Mouse (Mus musculus) CH12F3 (cell line): ENCODE results near the gene Arid2.

Experiments used
- in situ Hi-C: fragments of 300-500 bp; cut with MboI; formaldehyde crosslinking; loops from 2 replicates; pipeline ENCODE4 v1.14.3; 2020; ENCODE audit warnings: low sequenced_read_pairs

The Arid2 gene

GRCm38 (mm10) chr15:96340924-96341323 is 53.6 kb downstream of the Arid2 start:
- in situ Hi-C loops, result no loop called here

- in situ Hi-C loops, result no loop called here
These were observed 54.8 kb downstream of the Arid2 start for GRCm38 (mm10) chr15:96342097-96342496.

- in situ Hi-C loops, result no loop called here
These were observed 55.6 kb downstream of the Arid2 start for GRCm38 (mm10) chr15:96342871-96343270.

DNA sequence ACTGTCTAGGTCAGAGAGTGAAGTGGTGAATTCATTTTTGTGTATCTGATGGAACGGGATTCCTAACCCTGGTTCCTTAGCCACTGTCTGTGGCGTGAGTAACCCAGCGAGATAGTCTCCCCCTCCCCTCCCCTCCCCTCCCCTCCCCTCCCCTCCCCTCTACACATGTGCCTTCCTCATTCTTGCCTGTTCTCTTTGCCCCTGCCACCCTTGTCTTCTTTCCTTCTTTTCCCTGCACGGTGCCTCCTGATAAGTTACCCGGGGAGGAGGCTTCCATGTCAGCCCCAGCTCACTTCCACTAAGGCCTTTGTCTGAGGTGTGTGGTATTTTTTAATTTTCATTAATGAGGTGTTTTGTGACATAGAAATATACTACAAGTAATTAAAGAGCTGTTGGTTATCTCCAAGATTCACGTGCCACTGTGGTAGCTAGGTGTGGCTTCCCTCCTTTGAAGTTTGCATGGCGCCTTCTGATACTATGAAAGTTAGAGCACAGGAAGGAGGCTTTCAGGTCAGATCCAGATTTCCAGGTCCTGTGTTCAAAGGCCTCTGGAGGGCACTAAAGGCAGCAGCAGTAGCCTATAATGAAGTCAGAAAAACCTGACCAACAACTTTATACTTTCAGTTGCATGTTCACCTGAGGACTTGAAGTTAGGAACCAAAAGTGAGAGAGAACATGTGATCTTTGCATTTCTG is 57.4 kb downstream of the Arid2 start:
- in situ Hi-C loops, result no loop called here

GRCm38 (mm10) chr15:96345312-96345849 is 58.1 kb downstream of the Arid2 start:
- in situ Hi-C loops, result no loop called here

GRCm38 (mm10) chr15:96351432-96351831 is 64.1 kb downstream of the Arid2 start:
- in situ Hi-C loops, result no loop called here

DNA sequence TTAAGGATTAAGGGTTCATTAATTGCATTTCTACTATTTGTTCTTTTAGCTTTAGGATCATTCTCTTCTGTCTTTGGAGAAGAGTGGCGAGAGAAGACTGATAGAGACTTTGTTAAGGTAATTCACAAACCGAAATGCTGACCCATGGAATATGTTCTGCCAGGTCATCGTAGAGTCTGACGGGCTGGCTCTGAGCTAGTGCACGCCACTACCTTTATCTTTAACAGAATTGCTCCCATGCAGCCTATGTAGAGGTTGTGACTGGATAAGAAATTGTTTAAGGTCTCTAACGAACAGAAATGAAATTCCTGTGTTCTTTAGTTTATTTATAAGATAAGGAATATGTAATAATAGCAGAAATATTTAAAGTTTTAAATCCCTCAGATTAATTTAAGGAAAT is 71.6 kb downstream of the Arid2 start:
- in situ Hi-C loops, result no loop called here

DNA sequence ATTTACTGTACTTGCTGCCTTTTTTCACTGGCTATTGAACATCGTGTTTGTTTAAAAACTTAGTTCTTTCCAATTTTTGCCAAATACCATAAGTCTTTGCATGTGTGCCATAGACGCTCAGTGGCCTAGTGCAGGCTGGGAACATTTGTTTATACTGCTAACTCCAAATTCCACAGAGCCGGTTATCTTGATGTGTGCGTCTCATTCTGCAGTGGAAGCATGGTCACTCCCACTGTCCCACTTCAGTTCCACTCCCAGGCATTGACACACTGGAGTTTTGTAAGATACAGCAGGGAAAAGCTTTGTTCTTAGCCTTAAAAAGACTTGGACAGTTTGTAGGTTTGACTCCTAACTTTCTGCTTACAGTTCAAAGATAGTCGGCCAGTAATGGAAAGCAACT is 73.3 kb downstream of the Arid2 start:
- in situ Hi-C loops, result no loop called here

- in situ Hi-C loops, result no loop called here
These were observed 78.0 kb downstream of the Arid2 start for GRCm38 (mm10) chr15:96365351-96365750.

DNA sequence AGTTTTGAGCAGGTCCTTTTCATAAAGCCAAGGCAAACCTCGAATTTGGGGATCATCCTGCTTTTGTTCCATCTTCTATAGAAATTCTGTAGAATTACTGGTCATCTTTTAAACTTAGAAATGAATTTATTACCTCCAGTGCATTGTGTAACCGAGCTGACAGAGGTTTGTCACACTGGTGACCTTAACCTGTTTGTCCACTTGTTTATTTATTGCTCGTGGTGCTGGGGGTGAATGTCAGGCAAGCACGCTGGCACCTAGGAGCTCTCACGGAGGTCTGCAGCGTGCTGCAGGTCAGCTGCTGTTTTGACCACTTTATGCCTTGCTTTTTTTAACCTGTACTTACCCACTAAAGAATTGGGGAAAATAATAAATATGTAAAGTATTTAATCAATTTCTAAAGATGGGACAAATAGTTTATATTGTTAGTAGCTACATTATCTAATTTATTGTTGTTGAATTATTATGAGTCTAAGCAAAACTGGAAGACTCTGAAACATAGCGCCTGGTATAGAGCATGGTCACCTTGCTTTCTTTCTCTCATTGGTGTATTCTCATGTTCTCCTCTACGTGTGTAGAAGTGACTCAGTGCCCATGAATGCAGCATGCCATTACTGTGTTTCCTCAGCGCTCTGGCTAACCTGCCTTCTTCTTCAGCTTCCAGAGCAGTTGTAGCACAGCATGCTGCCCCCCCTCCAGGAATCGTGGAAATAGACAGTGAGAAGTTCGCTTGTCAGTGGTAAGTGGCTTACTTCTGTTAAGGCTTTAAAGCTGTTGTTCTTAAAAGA is 79.1 kb downstream of the Arid2 start:
- in situ Hi-C loops, result no loop called here

DNA sequence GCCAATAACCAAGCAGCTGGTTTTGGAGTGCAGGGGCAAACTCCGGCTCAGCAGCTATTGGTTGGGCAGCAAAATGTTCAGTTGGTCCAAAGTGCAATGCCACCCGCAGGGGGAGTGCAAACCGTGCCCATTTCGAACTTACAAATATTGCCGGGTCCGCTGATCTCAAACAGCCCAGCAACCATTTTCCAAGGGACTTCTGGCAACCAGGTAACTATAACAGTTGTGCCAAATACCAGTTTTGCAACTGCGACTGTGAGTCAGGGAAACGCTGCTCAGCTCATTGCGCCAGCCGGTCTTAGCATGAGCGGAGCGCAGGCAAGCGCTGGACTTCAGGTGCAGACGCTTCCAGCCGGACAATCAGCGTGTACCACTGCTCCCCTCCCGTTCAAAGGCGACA is 84.0 kb downstream of the Arid2 start:
- in situ Hi-C loops, result no loop called here

GRCm38 (mm10) chr15:96372628-96373027 is 85.3 kb downstream of the Arid2 start:
- in situ Hi-C loops, result no loop called here

DNA sequence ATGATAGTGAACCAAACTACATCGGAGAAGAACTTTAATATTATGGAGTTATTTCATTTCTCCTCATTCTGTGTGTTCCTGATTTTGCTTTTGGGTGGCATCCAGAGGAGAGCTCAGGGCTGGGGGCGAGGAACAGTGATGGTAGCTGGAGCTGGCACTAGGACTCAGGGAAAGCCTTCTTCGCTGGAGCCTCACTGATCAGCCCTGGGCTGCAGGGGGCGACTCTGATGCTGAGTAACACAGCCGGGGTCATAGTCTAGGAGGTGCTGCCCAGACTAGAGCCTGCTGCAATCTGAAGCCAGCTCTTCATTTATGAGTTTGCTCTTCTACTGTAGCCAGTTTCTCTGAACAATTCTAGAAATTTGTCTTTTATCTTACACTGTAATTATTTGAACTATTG is 85.8 kb downstream of the Arid2 start:
- in situ Hi-C loops, result no loop called here

GRCm38 (mm10) chr15:96376214-96376613 is 88.9 kb downstream of the Arid2 start:
- in situ Hi-C loops, result no loop called here

DNA sequence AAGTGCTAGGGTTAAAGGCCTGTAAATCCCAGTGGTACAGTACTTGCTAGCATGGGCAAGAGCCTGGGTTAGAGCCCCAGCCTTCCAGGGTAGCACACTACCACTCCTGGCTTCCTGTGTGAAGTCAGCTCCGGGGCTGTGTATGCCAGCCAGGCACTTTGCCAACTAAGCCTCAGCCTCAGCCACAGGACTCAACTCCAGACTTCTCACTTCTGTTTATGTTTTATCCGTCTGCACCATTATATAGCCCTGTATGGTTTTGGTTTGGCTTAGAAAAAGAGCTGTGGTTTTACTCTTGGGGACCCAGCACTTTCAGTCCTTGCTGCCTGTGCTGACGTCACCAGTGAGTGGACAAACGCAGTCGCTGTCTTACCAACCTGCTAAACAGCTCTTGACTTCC is 89.9 kb downstream of the Arid2 start:
- in situ Hi-C loops, result no loop called here

DNA sequence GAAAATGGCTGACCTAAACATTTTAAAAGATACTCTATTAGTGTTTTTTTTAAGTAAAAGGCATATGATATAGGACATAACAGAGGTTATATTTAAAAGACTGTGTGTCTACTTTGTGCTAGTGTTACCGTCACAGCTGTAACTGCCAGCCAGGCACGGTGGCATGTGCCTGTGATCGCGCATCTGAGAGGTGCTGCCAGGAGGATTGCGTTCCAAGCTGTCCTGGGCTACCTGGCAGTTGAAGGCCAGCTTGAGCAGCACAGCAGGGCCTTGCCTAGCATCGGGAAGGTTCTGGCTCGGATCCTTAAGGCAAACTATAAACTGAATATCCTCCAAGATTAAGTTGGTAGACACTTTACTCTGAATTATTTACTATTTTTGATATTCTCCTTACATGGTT is 90.4 kb downstream of the Arid2 start:
- in situ Hi-C loops, result no loop called here

DNA sequence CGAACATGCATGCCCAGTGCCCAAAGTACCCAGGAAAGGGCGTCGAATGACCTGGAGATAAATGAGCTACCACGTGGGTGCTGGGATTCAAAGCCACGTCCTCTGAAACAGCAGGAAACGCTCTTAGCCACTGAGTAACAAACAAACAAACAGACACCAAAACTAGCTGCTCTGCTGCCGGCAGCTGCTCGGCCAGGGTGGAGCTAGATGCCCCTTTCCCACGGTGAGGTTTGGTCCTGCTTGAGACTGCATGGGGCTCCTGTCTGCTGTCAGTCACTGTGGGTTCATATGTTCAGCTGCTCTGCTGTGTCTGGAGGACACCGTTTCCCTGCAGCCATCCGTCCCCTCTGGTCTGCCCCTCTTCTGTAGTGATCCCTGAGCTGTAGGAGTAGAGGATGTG is 94.9 kb downstream of the Arid2 start:
- in situ Hi-C loops, result no loop called here

GRCm38 (mm10) chr15:96388565-96388964 is 101.2 kb downstream of the Arid2 start:
- in situ Hi-C loops, result no loop called here

DNA sequence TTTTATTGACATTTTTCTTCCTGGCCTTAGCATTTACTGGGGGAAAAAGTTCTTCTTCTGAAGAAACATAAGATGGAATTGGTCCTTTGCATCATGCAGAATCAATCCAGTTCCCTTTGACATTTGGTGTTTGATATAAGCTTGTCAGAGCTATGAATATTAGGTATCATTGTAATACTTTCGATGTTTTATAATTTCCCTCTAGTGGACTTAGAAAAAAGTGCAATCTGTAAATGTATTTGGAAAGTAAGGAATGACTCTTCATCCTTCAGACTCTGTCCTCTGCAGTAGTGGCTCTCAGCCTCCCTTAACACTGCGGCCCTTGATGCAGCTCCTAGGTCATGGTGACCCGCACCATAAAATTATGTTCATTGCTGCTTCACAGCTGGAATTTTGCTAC is 105.6 kb downstream of the Arid2 start:
- in situ Hi-C loops, result no loop called here

GRCm38 (mm10) chr15:96395071-96395470 is 107.8 kb downstream of the Arid2 start:
- in situ Hi-C loops, result no loop called here

DNA sequence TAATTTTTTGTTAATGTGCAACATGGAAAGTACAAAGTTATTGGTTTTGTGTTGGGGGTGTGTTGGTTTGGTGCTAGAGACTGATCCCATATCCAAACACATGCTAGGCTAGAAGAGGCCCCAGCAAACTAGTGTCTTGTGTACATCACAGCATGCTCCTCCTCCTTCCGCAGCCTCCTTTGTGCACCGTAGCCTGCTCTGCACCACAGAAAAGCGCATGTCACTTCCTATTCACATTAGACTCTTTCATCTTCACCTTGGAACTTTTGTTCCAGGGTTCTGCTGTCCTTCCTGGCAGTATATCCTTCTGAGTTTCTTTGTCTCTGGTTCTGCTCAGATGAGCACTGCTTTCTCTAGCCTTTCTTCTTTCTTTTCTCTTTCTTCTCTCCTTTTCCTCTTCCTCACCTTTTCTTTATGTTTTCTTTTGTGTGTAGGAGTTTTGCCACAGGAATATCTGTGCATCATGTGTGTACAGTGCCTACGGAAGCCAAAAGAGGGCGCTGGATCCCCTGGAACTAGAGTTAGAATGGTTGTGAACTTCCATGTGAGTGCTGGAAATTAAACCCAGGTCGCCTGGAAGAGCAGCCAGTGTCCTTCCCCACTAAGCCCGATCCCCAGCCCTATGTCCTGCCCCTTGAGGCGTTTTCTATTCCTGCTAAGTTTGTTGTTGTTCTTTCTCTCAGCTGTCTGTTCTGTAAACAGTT is 109.5 kb downstream of the Arid2 start:
- in situ Hi-C loops, result no loop called here

- in situ Hi-C loops, result no loop called here
These were observed 111.0 kb downstream of the Arid2 start for GRCm38 (mm10) chr15:96398333-96398732.
